Mouse (Mus musculus) testis, adult 2 months (tissue): ENCODE results near the gene Rnf34.

Source experiments
- CTCF ChIP-seq: fragments of 200-500 bp; IDR thresholded peaks from 2 replicates; pipeline ENCODE4 v1.5.1; 2012; ENCODE audit warnings: low read depth, mild to moderate bottlenecking, inconsistent platforms, low read length, moderate library complexity; ENCODE audit not compliant: control insufficient read depth, insufficient read depth, insufficient replicate concordance
- POLR2A ChIP-seq: fragments of 200-500 bp; IDR thresholded peaks from 2 replicates; pipeline ENCODE4 v1.6.1; 2012; ENCODE audit warnings: low read depth, mild to moderate bottlenecking, inconsistent platforms, low read length, moderate library complexity; ENCODE audit not compliant: control insufficient read depth

DNA sequence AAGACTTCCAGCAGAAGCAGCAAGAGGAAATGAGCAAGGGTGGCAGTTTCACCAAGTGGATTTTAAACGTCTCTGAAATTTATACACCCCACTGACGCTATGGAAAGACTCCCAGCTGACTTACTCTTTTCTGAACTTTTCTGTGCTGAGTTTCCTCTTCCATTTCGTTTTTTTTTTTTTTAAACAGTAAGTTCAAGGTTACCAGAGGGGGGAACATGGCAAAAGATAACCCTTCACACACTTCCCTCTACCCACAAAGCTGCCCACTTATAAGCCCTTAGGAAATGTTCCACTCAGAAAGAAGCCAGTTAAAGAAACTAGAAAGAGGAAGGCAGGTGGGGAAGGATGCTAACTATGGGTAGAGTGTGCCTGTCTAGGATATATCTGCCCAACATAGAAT is 51.8 kb downstream of the Rnf34 start:
- TF ChIP-seq CTCF (no peak), POLR2A (no peak)
